11 mouse cellular contexts compared by ENCODE assay signal in the genomic region with DNA sequence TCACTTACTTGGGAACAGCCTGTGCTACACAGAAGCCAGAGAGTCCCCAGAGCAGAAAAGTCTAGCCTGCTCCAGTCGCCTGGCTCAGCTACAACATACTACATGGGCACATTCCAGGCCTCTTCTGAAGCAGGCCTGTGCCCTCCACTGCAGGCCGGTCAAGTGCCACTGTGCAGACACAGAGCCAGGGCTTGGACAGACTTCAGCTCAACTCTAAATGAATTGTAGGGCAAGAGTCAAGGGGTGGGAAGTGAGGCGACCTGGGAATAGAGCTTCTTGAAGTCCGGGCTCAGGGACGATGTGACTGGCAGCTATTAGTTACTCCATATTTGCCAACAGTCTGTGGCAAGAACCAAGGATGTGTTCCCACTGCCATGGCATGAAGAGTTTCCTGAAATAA.
DNase-seq lines count a peak whose midpoint lies in the region; ATAC-seq and TF ChIP-seq lines count a peak whose summit lies in the region.
"Had no signal": no experiment of that assay in that cellular context is flagged by ENCODE, and none has a peak within 500 bp of the region (broad histone marks: within the 10 kb centered on the region; RNA-seq: fewer than 3 reads in every experiment).

No protein-coding gene starts in this region.

- no peak for TF ChIP-seq CTCF in lung, embryonic 14.5 days (IDR thresholded peaks at IDR 0.05; ENCODE audit: low read depth)
- TF ChIP-seq CTCF in left cerebral cortex, adult 2 months (IDR thresholded peaks at IDR 0.05): no peak

- H3K36me3 ChIP-seq in heart, embryonic 13.5 days: no peaks in the 10 kb centered on the region
- H3K36me3 ChIP-seq in lung, embryonic 14.5 days (ENCODE audit: insufficient read depth): no peaks in the 10 kb centered on the region
- H3K36me3 ChIP-seq in liver, embryonic 11.5 days (ENCODE audit: control insufficient read depth, insufficient read depth, low read length): no peaks in the 10 kb centered on the region
- H3K36me3 ChIP-seq: intestine, embryonic 15.5 days had no signal

- intact Hi-C loops in left cerebral cortex, adult 2 months (cut with DNase I): no loop called here

- ATAC-seq in heart, embryonic 13.5 days (ENCODE audit: extremely low read depth, insufficient number of reproducible peaks, low FRiP score, low TSS enrichment): no peak
- ATAC-seq in lung, embryonic 14.5 days (ENCODE audit: insufficient read depth): no peak
- no peak for ATAC-seq in activated CD4-positive, CD25-positive, alpha-beta regulatory T cell, adult 4 months
- no peak for ATAC-seq in liver, embryonic 11.5 days (replicated peaks; ENCODE audit: low FRiP score)
- ATAC-seq: intestine, embryonic 15.5 days had no signal

- no peak overlapping the region for H3K4me2 ChIP-seq in heart, embryonic 13.5 days
- H3K4me2 ChIP-seq in lung, embryonic 14.5 days: no peak overlapping the region
- H3K4me2 ChIP-seq in liver, embryonic 11.5 days: no peak overlapping the region
- H3K4me2 ChIP-seq: intestine, embryonic 15.5 days had no signal

- no peaks in the 10 kb centered on the region for H3K9me3 ChIP-seq in heart, embryonic 13.5 days
- H3K9me3 ChIP-seq in lung, embryonic 14.5 days (ENCODE audit: low read depth, low read length): no peaks in the 10 kb centered on the region
- no peaks in the 10 kb centered on the region for H3K9me3 ChIP-seq in liver, embryonic 11.5 days (ENCODE audit: control insufficient read depth, low read length)
- H3K9me3 ChIP-seq: intestine, embryonic 15.5 days had no signal

- no peaks in the 10 kb centered on the region for H3K27me3 ChIP-seq in heart, embryonic 13.5 days (replicated peaks)
- no peaks in the 10 kb centered on the region for H3K27me3 ChIP-seq in lung, embryonic 14.5 days (ENCODE audit: insufficient read depth, low read length)
- H3K27me3 ChIP-seq in liver, embryonic 11.5 days (replicated peaks; ENCODE audit: control insufficient read depth, insufficient read depth, low read length): no peaks in the 10 kb centered on the region
- H3K27me3 ChIP-seq: intestine, embryonic 15.5 days had no signal

- peak; percentile 14 for DNase-seq in kidney, adult 11 months
- DNase-seq in kidney, adult 18-20 months: no peak
- DNase-seq in lung, embryonic 14.5 days: no peak
- DNase-seq in liver, embryonic 11.5 days (ENCODE audit: low spot score): no peak
- DNase-seq in left cerebral cortex, adult 2 months (ENCODE audit: extremely low spot score in 1 of 2, low spot score in 2 of 2): no peak
- DNase-seq: cerebellum, postnatal 14 days; kidney, postnatal 36 days had no signal

- H3K27ac ChIP-seq in heart, embryonic 13.5 days (replicated peaks): peak overlapping the region; percentile 53
- peak overlapping the region; percentile 48; the same call in 1 of the 2 replicates for H3K27ac ChIP-seq in lung, embryonic 14.5 days (ENCODE audit: low read depth)
- H3K27ac ChIP-seq in liver, embryonic 11.5 days (ENCODE audit: low read depth, low read length): no peak overlapping the region
- H3K27ac ChIP-seq in left cerebral cortex, adult 2 months: no peak overlapping the region
- H3K27ac ChIP-seq: intestine, embryonic 15.5 days; liver, embryonic 14.5 days had no signal

- no peak overlapping the region for H3K4me3 ChIP-seq in heart, embryonic 13.5 days
- H3K4me3 ChIP-seq in lung, embryonic 14.5 days (ENCODE audit: low read depth, low read length): no peak overlapping the region
- no peak overlapping the region for H3K4me3 ChIP-seq in liver, embryonic 11.5 days (ENCODE audit: low read depth, low read length)
- no peak overlapping the region for H3K4me3 ChIP-seq in left cerebral cortex, adult 2 months
- H3K4me3 ChIP-seq: intestine, embryonic 15.5 days had no signal

- 67% methylated on average over 5 of the region's 5 CpGs for WGBS in heart, embryonic 13.5 days
- 49% methylated on average over 5 of the region's 5 CpGs for WGBS in lung, embryonic 14.5 days
- WGBS in liver, embryonic 11.5 days: 78% methylated on average over 5 of the region's 5 CpGs

- H3K9ac ChIP-seq in heart, embryonic 13.5 days: no peak overlapping the region
- H3K9ac ChIP-seq in lung, embryonic 14.5 days: no peak overlapping the region
- H3K9ac ChIP-seq in liver, embryonic 11.5 days (ENCODE audit: low read depth, low read length): no peak overlapping the region
- H3K9ac ChIP-seq: intestine, embryonic 15.5 days; liver, embryonic 14.5 days had no signal

- peaks cover 20% of the 10 kb centered on the region for H3K4me1 ChIP-seq in heart, embryonic 13.5 days
- H3K4me1 ChIP-seq in lung, embryonic 14.5 days (ENCODE audit: insufficient read depth): no peaks in the 10 kb centered on the region
- no peaks in the 10 kb centered on the region for H3K4me1 ChIP-seq in liver, embryonic 11.5 days (replicated peaks; ENCODE audit: control insufficient read depth, insufficient read depth, low read length)
- H3K4me1 ChIP-seq: intestine, embryonic 15.5 days had no signal

Comparison
In these comparisons a context has a peak if more than half of its experiments do, and no peak if none do; other contexts are left out.
1. H3K27ac ChIP-seq: peak in heart, embryonic 13.5 days (single experiment) and lung, embryonic 14.5 days (single experiment); none in liver, embryonic 11.5 days (single experiment) and left cerebral cortex, adult 2 months (single experiment).